Mouse (Mus musculus) megakaryocyte, embryonic 14.5 days (primary cell): ENCODE results near the gene Angptl4. TPM values are rescaled to one million over a fixed set of nuclear protein-coding genes. Genes with fewer than 3 reads are reported as not detected.
A peak's percentile ranks its signal among the peaks of the same experiment; 100 is the strongest.

Experiments used
- H3K27me3 ChIP-seq: replicated peaks from 2 replicates; pipeline ENCODE3; 2012; ENCODE audit warnings: inconsistent platforms
- H3K36me3 ChIP-seq: replicated peaks from 2 replicates; pipeline ENCODE3; 2012; ENCODE audit warnings: low read length, inconsistent platforms, mixed read lengths
- H3K4me1 ChIP-seq: 2 replicates; pipeline ENCODE4 v1.6.1; 2012; ENCODE audit warnings: inconsistent platforms
- H3K4me3 ChIP-seq: replicated peaks from 2 replicates; pipeline ENCODE3; 2012; ENCODE audit warnings: moderate library complexity, mild to moderate bottlenecking, inconsistent platforms
- H3K9me3 ChIP-seq: 2 replicates; pipeline ENCODE4 v1.6.1; 2012; ENCODE audit warnings: inconsistent platforms
- FLI1 ChIP-seq: IDR thresholded peaks from 2 replicates; pipeline ENCODE4 v1.6.1; 2012; ENCODE audit warnings: low read length, inconsistent platforms, mixed read lengths
- GATA1 ChIP-seq: IDR thresholded peaks from 3 replicates; pipeline ENCODE4 v1.6.1; 2012; ENCODE audit warnings: mixed read lengths, low read length, inconsistent platforms, borderline replicate concordance
- polyA plus RNA-seq: library from polyadenylated mRNA; stranded (reverse); fragments of >175 nt; gene quantifications from 2 replicates; pipeline ENCODE4 v1.2.3, GENCODE M21; 2012; ENCODE audit warnings: low replicate concordance; ENCODE audit not compliant: insufficient read depth

The Angptl4 gene
- polyA plus RNA-seq, 1 experiment: 0.59 TPM

DNA sequence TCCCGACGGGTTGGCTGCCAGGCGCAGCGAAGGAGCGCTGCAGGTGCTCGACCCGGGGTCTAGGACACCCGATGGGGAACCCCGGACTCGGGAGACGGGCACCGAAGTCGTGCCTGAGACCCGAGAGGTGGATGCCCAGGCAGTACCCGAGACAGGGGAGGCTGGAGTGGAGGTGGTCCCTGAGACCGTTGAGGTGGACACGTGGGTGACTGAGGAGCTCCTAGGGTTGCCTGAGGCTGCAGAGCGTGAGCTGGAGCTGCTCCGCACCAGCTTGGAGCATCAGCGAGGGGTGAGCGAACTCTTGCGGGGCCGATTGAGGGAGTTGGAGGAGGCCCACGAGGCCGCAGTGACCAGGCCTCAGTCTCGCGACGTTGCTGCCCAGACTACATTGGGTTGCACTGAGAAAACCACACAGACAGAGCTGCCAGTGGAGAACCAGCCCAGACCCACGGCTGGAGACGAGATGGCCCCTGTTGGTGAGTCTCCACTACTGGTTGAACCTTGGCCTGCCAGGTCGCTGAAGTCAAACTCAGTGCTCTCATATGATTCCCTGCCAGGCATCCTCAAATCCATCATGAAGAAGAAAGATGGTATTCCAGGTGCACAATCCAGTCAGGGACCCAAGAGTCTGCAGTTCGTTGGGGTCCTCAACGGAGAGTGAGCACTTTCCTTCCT is 36.5 kb upstream of the Angptl4 start:
- H3K36me3 ChIP-seq: peaks cover 49% of the 10 kb centered on the region

GRCm38 (mm10) chr17:33817184-33817968 is 35.7 kb upstream of the Angptl4 start:
- TF ChIP-seq GATA1 (no peak), FLI1 (no peak)
- Histone ChIP-seq H3K4me1 (peaks cover 67% of the 10 kb centered on the region), H3K27me3 (peaks cover 3% of the 10 kb centered on the region), H3K36me3 (peaks cover 42% of the 10 kb centered on the region), H3K9me3 (no peaks in the 10 kb centered on the region), H3K4me3 (peak overlapping the region; percentile 96)

More for the DNA sequence above, 36.5 kb upstream of the Angptl4 start:
- Histone ChIP-seq H3K9me3 (no peaks in the 10 kb centered on the region), H3K27me3 (peaks cover 3% of the 10 kb centered on the region), H3K4me1 (peaks cover 67% of the 10 kb centered on the region), H3K4me3 (peak overlapping the region; percentile 96)
- no peak for TF ChIP-seq GATA1
- TF ChIP-seq FLI1: no peak

DNA sequence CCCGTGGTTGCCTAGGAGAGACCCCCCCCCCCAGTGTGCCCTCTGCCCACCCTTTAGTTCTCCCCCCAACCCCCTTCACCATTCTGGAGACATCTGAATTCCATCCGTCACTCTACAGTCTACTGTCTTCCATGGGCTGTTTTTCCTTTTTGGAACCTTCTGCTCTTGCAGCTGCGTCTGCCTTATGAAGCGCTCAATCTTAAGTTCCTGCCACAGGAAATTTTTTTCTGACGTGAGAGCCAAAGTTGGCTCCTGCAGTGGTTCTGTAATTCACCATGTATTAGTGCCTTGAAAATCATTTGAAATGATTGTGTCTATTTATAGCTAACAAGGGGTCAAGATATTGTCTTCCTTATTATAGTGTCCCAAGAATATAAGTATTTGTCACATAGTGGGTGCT is 35.0 kb upstream of the Angptl4 start:
- Histone ChIP-seq H3K36me3 (peaks cover 34% of the 10 kb centered on the region), H3K4me3 (peak overlapping the region; percentile 96)
- TF ChIP-seq FLI1 (no peak), GATA1 (no peak)

DNA sequence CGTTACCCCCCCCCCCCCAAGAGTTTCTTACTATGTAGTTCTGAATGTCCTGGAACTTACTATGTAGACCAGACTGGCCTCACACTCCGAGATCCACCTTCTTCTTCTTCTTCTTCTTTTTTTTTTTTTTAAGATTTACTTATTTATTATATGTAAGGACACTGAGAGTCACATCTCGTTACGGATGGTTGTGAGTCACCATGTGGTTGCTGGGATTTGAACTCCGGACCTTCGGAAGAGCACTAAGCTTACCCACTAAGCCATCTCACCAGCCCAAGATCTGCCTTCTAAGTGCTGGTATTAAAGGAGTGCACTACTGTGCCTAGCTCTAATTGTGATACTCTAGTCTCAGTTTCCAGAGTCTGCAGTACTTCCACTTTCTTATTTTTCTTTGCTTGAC is 33.8 kb upstream of the Angptl4 start:
- TF ChIP-seq FLI1: no peak
- no peak for TF ChIP-seq GATA1
- H3K36me3 ChIP-seq: peaks cover 22% of the 10 kb centered on the region
- no peak overlapping the region for H3K4me3 ChIP-seq
- H3K4me1 ChIP-seq: peaks cover 66% of the 10 kb centered on the region
- no peaks in the 10 kb centered on the region for H3K9me3 ChIP-seq
- H3K27me3 ChIP-seq: peaks cover 3% of the 10 kb centered on the region

More for the DNA sequence above, 35.0 kb upstream of the Angptl4 start:
- Histone ChIP-seq H3K9me3 (no peaks in the 10 kb centered on the region), H3K27me3 (peaks cover 3% of the 10 kb centered on the region), H3K4me1 (peaks cover 67% of the 10 kb centered on the region)

- no peak for TF ChIP-seq FLI1
- Histone ChIP-seq H3K4me1 (peaks cover 48% of the 10 kb centered on the region), H3K36me3 (no peaks in the 10 kb centered on the region), H3K27me3 (peaks cover 3% of the 10 kb centered on the region), H3K9me3 (no peaks in the 10 kb centered on the region), H3K4me3 (peak overlapping the region; percentile 56)
Measured at GRCm38 (mm10) chr17:33812990-33813389, 31.4 kb upstream of the Angptl4 start.

GRCm38 (mm10) chr17:33812475-33812874 is 30.8 kb upstream of the Angptl4 start:
- Histone ChIP-seq H3K4me3 (peak overlapping the region; percentile 57), H3K36me3 (no peaks in the 10 kb centered on the region), H3K4me1 (peaks cover 45% of the 10 kb centered on the region), H3K27me3 (peaks cover 3% of the 10 kb centered on the region), H3K9me3 (no peaks in the 10 kb centered on the region)
- no peak for TF ChIP-seq GATA1
- TF ChIP-seq FLI1: no peak

- H3K9me3 ChIP-seq: no peaks in the 10 kb centered on the region
- H3K4me1 ChIP-seq: peaks cover 36% of the 10 kb centered on the region
- no peaks in the 10 kb centered on the region for H3K36me3 ChIP-seq
- H3K27me3 ChIP-seq: peaks cover 5% of the 10 kb centered on the region
- TF ChIP-seq FLI1: no peak
- peak overlapping the region; percentile 92 for H3K4me3 ChIP-seq
Measured at GRCm38 (mm10) chr17:33811142-33811516, 29.5 kb upstream of the Angptl4 start.

- Histone ChIP-seq H3K4me3 (peak within 1 kb of the TSS; percentile 92), H3K4me1 (peaks cover 36% of the 10 kb centered on the region), H3K27me3 (peaks cover 5% of the 10 kb centered on the region), H3K9me3 (no peaks in the 10 kb centered on the region), H3K36me3 (no peaks in the 10 kb centered on the region)
- no peak for TF ChIP-seq GATA1
- TF ChIP-seq FLI1: no peak
Measured at GRCm38 (mm10) chr17:33810334-33811141, 28.9 kb upstream of the Angptl4 start, which contains the start of gene Kank3. Gene Kank3, plus strand, starts transcription at chr17:33810519.

- Histone ChIP-seq H3K36me3 (no peaks in the 10 kb centered on the region), H3K4me1 (peaks cover 38% of the 10 kb centered on the region), H3K27me3 (peaks cover 5% of the 10 kb centered on the region), H3K9me3 (no peaks in the 10 kb centered on the region), H3K4me3 (no peak overlapping the region)
- TF ChIP-seq GATA1 (no peak), FLI1 (no peak)
Measured at GRCm38 (mm10) chr17:33808192-33808591, 26.6 kb upstream of the Angptl4 start.
